Mouse (Mus musculus) testis, adult 2 months (tissue): Measurements from ENCODE around the gene Thbs1. TPM values are rescaled to one million over a fixed set of nuclear protein-coding genes. Genes with fewer than 3 reads are reported as not detected.

Source experiments
- H3K27ac ChIP-seq: fragments of 200-500 bp; 2 replicates; pipeline ENCODE4 v1.5.1; 2012; ENCODE audit warnings: low read depth, low read length; ENCODE audit not compliant: control insufficient read depth, insufficient read depth
- H3K27me3 ChIP-seq: fragments of 200-500 bp; 2 replicates; pipeline ENCODE4 v1.6.1; 2012; ENCODE audit warnings: mild to moderate bottlenecking, low read length, moderate library complexity; ENCODE audit not compliant: control insufficient read depth, insufficient read depth
- H3K36me3 ChIP-seq: fragments of 200-500 bp; 2 replicates; pipeline ENCODE4 v1.6.1; 2012; ENCODE audit warnings: mild to moderate bottlenecking, low read length; ENCODE audit not compliant: control insufficient read depth, insufficient read depth
- H3K4me1 ChIP-seq: fragments of 200-500 bp; 2 replicates; pipeline ENCODE4 v1.6.1; 2012; ENCODE audit warnings: low read length; ENCODE audit not compliant: control insufficient read depth, insufficient read depth
- H3K4me3 ChIP-seq: fragments of 200-500 bp; 2 replicates; pipeline ENCODE4 v1.5.1; 2012; ENCODE audit warnings: low read depth, mild to moderate bottlenecking, low read length, moderate library complexity, mixed read lengths; ENCODE audit not compliant: control insufficient read depth
- CTCF ChIP-seq: fragments of 200-500 bp; IDR thresholded peaks from 2 replicates; pipeline ENCODE4 v1.5.1; 2012; ENCODE audit warnings: low read depth, mild to moderate bottlenecking, inconsistent platforms, low read length, moderate library complexity; ENCODE audit not compliant: control insufficient read depth, insufficient read depth, insufficient replicate concordance
- POLR2A ChIP-seq: fragments of 200-500 bp; IDR thresholded peaks from 2 replicates; pipeline ENCODE4 v1.6.1; 2012; ENCODE audit warnings: low read depth, mild to moderate bottlenecking, inconsistent platforms, low read length, moderate library complexity; ENCODE audit not compliant: control insufficient read depth
- polyA plus RNA-seq: library from polyadenylated mRNA; depleted of rRNA; stranded (reverse); fragments of >200 nt; gene quantifications from 2 replicates; pipeline ENCODE4 v1.2.3, GENCODE M21; 2012; rRNA removed

Gene Thbs1
- polyA plus RNA-seq, 1 experiment = 1.1 TPM

DNA sequence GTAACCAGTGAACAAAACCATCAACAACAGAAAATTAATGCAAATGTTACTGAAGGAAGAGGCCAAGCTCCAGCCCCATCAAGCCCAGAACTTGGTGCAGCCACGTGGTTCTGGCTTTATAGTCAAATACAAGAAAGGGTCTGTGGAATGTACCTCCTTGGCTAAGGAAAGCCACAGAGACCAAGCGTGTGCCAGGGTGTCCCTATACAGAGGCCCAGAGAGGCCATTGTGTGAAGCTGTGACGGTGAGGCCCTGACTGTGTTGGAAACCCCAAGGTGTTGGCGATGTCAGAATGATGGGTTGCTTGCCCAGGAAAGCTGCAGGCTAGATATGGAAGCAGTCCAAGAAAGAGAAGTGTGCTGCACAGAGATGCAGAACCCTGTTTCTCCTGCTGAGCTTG, 56.1 kb downstream of the Thbs1 start:
- H3K36me3 ChIP-seq = no peaks in the 10 kb centered on the region
- no peaks in the 10 kb centered on the region for H3K27me3 ChIP-seq
- H3K4me1 ChIP-seq = no peaks in the 10 kb centered on the region
- TF ChIP-seq POLR2A = no peak
- H3K27ac ChIP-seq = no peak overlapping the region
- no peak overlapping the region for H3K4me3 ChIP-seq

GRCm38 (mm10) chr2:118168225-118168624, 56.5 kb downstream of the Thbs1 start:
- Histone ChIP-seq H3K27ac (no peak overlapping the region), H3K36me3 (no peaks in the 10 kb centered on the region), H3K4me3 (no peak overlapping the region), H3K27me3 (no peaks in the 10 kb centered on the region), H3K4me1 (no peaks in the 10 kb centered on the region)
- TF ChIP-seq CTCF (no peak), POLR2A (no peak)

GRCm38 (mm10) chr2:118174558-118175383, 63.1 kb downstream of the Thbs1 start:
- peaks cover 3% of the 10 kb centered on the region; the same call in 1 of the 2 replicates for H3K4me1 ChIP-seq
- H3K27me3 ChIP-seq = no peaks in the 10 kb centered on the region
- H3K36me3 ChIP-seq = no peaks in the 10 kb centered on the region
- TF ChIP-seq CTCF (no peak), POLR2A (no peak)
- no peak overlapping the region for H3K27ac ChIP-seq
- H3K4me3 ChIP-seq = no peak overlapping the region

Other genes with a start within 250 kb of the Thbs1 start
- gene Fsip1, start 145.1 kb downstream of the Thbs1 start, polyA plus RNA-seq = 24.7 and 29.8 TPM in 2 replicates